8 mouse cellular contexts compared by ENCODE assay signal in genomic region chr8:70773833-70774232, GRCm38 (mm10). TPM values are rescaled to one million over a fixed set of nuclear protein-coding genes. Genes with fewer than 3 reads are reported as not detected.
DNase-seq lines count a peak whose midpoint lies in the region; ATAC-seq and TF ChIP-seq lines count a peak whose summit lies in the region.

No protein-coding gene starts in this region.

- H3K27ac ChIP-seq in liver, embryonic 12.5 days = no peak overlapping the region; the same call in 1 of the 2 replicates
- H3K27ac ChIP-seq in embryonic facial prominence, embryonic 10.5 days (replicated peaks) = no peak overlapping the region
- no peak overlapping the region for H3K27ac ChIP-seq in kidney, adult 2 months (ENCODE audit: insufficient read depth, low read depth, low read length)
- H3K27ac ChIP-seq in lung, embryonic 14.5 days (ENCODE audit: low read depth) = peak overlapping the region; percentile 72
- H3K27ac ChIP-seq in small intestine, adult 2 months (ENCODE audit: insufficient read depth, low read depth, low read length) = peak overlapping the region; percentile 78

- H3K9ac ChIP-seq in liver, embryonic 12.5 days = no peak overlapping the region
- peak overlapping the region; percentile 42 for H3K9ac ChIP-seq in lung, embryonic 14.5 days

- TF ChIP-seq POLR2A in kidney, adult 2 months (IDR thresholded peaks at IDR 0.05; ENCODE audit: low read depth, low read length) = no peak
- TF ChIP-seq POLR2A in small intestine, adult 2 months (IDR thresholded peaks at IDR 0.05; ENCODE audit: low read depth, low read length) = no peak

- H3K4me2 ChIP-seq in liver, embryonic 12.5 days = no peak overlapping the region
- peak overlapping the region; percentile 37 for H3K4me2 ChIP-seq in lung, embryonic 14.5 days

- peaks cover 66% of the 10 kb centered on the region for H3K36me3 ChIP-seq in liver, embryonic 12.5 days
- H3K36me3 ChIP-seq in embryonic facial prominence, embryonic 10.5 days (replicated peaks) = peaks cover 75% of the 10 kb centered on the region
- peaks cover 1% of the 10 kb centered on the region; the same call in 1 of the 2 replicates for H3K36me3 ChIP-seq in kidney, adult 2 months (ENCODE audit: control insufficient read depth, insufficient read depth, low read length)
- peaks cover 67% of the 10 kb centered on the region for H3K36me3 ChIP-seq in lung, embryonic 14.5 days (ENCODE audit: insufficient read depth)
- H3K36me3 ChIP-seq in small intestine, adult 2 months (ENCODE audit: control insufficient read depth, insufficient read depth, low read length) = peaks cover 21% of the 10 kb centered on the region

- no peak for TF ChIP-seq CTCF in kidney, adult 2 months (conservative IDR thresholded peaks at IDR 0.05; ENCODE audit: insufficient read depth, insufficient read length, low read depth, low read length)
- no peak for TF ChIP-seq CTCF in lung, embryonic 14.5 days (IDR thresholded peaks at IDR 0.05; ENCODE audit: low read depth)
- no peak for TF ChIP-seq CTCF in small intestine, adult 2 months (IDR thresholded peaks at IDR 0.05; ENCODE audit: extremely low read depth, insufficient read length, insufficient replicate concordance, low read depth, low read length)

- H3K4me1 ChIP-seq in liver, embryonic 12.5 days = peaks cover 70% of the 10 kb centered on the region
- H3K4me1 ChIP-seq in embryonic facial prominence, embryonic 10.5 days = peaks cover 51% of the 10 kb centered on the region
- peaks cover 20% of the 10 kb centered on the region; the same call in 1 of the 2 replicates for H3K4me1 ChIP-seq in kidney, adult 2 months (ENCODE audit: control insufficient read depth, insufficient read depth, low read length)
- peaks cover 17% of the 10 kb centered on the region for H3K4me1 ChIP-seq in lung, embryonic 14.5 days (ENCODE audit: insufficient read depth)
- H3K4me1 ChIP-seq in small intestine, adult 2 months (ENCODE audit: control insufficient read depth, insufficient read depth, insufficient read length, low read length) = peaks cover 38% of the 10 kb centered on the region

- no peaks in the 10 kb centered on the region for H3K27me3 ChIP-seq in liver, embryonic 12.5 days (replicated peaks)
- H3K27me3 ChIP-seq in embryonic facial prominence, embryonic 10.5 days (replicated peaks; ENCODE audit: low read depth, poor library complexity, severe bottlenecking) = no peaks in the 10 kb centered on the region
- H3K27me3 ChIP-seq in kidney, adult 2 months (replicated peaks; ENCODE audit: control insufficient read depth, insufficient read depth, low read length) = no peaks in the 10 kb centered on the region
- H3K27me3 ChIP-seq in lung, embryonic 14.5 days (ENCODE audit: insufficient read depth, low read length) = no peaks in the 10 kb centered on the region
- H3K27me3 ChIP-seq in small intestine, adult 2 months (ENCODE audit: control insufficient read depth, insufficient read depth, low read length) = no peaks in the 10 kb centered on the region

- ATAC-seq in liver, embryonic 12.5 days = no peak
- peak; percentile 20 for ATAC-seq in lung, embryonic 14.5 days (ENCODE audit: insufficient read depth)

- 82% methylated on average over 9 of the region's 9 CpGs for WGBS in liver, embryonic 12.5 days (ENCODE audit: insufficient replicate concordance)
- WGBS in embryonic facial prominence, embryonic 10.5 days = 85% methylated on average over 9 of the region's 9 CpGs
- 29% methylated on average over 9 of the region's 9 CpGs for WGBS in kidney, adult 2 months
- WGBS in lung, embryonic 14.5 days = 42% methylated on average over 9 of the region's 9 CpGs
- 7% methylated on average over 9 of the region's 9 CpGs for WGBS in small intestine, adult 2 months

- H3K9me3 ChIP-seq in liver, embryonic 12.5 days (replicated peaks) = no peaks in the 10 kb centered on the region
- no peaks in the 10 kb centered on the region for H3K9me3 ChIP-seq in embryonic facial prominence, embryonic 10.5 days
- no peaks in the 10 kb centered on the region for H3K9me3 ChIP-seq in lung, embryonic 14.5 days (ENCODE audit: low read depth, low read length)

- DNase-seq in liver = peak; percentile 47
- no peak for DNase-seq in embryonic facial prominence, embryonic 10.5 days (ENCODE audit: low spot score)
- peak; percentile 91 for DNase-seq in heart, adult 9 months (ENCODE audit: low spot score in 2 of 2)
- DNase-seq in kidney, adult 2 months = peak; percentile 92
- peak; percentile 88 for DNase-seq in lung, embryonic 14.5 days
- DNase-seq in spleen, postnatal 10 days (ENCODE audit: low spot score in 2 of 2) = no peak

- H3K4me3 ChIP-seq in liver, embryonic 12.5 days = no peak overlapping the region
- peak overlapping the region; percentile 25; the same call in 1 of the 2 replicates for H3K4me3 ChIP-seq in embryonic facial prominence, embryonic 10.5 days
- no peak overlapping the region for H3K4me3 ChIP-seq in kidney, adult 2 months (ENCODE audit: insufficient read depth, low read depth, low read length)
- H3K4me3 ChIP-seq in lung, embryonic 14.5 days (ENCODE audit: low read depth, low read length) = no peak overlapping the region
- peak overlapping the region; percentile 40 for H3K4me3 ChIP-seq in small intestine, adult 2 months (ENCODE audit: low read depth, low read length)

RNA-seq across cellular contexts. Expression of gene Pik3r2, which starts 2.7 kb away (rescaled TPM):
- 23.3 and 27.3 TPM in 2 replicates for polyA plus RNA-seq in liver, embryonic 12.5 days (2016; fragmentation: Nextera tagmentation; extraction: Ambion mirVana)
- 79.2 and 79.8 TPM in 2 replicates for polyA plus RNA-seq in embryonic facial prominence, embryonic 10.5 days (2016; fragmentation: Nextera tagmentation; extraction: Ambion mirVana)
- 60.5 and 94.7 TPM in 2 replicates for polyA plus RNA-seq in kidney, adult 2 months (2012; rRNA removed)
- polyA plus RNA-seq in lung, embryonic 14.5 days (2014; fragmentation: Nextera tagmentation; extraction: Ambion mirVana) = 46.5 and 52.4 TPM in 2 replicates
- polyA plus RNA-seq in small intestine, adult 2 months (2012; rRNA removed) = 129 and 414 TPM in 2 replicates

RNA-seq across cellular contexts. Expression of gene Mpv17l2, which starts 13.1 kb away (rescaled TPM):
- polyA plus RNA-seq in liver, embryonic 12.5 days (2016; fragmentation: Nextera tagmentation; extraction: Ambion mirVana) = 52.2 and 52.7 TPM in 2 replicates
- 28.2 and 34.5 TPM in 2 replicates for polyA plus RNA-seq in embryonic facial prominence, embryonic 10.5 days (2016; fragmentation: Nextera tagmentation; extraction: Ambion mirVana)
- 73.4 and 96.3 TPM in 2 replicates for polyA plus RNA-seq in kidney, adult 2 months (2012; rRNA removed)
- 27.9 and 29.4 TPM in 2 replicates for polyA plus RNA-seq in lung, embryonic 14.5 days (2014; fragmentation: Nextera tagmentation; extraction: Ambion mirVana)
- polyA plus RNA-seq in small intestine, adult 2 months (2012; rRNA removed) = 190 and 222 TPM in 2 replicates

RNA-seq across cellular contexts. Expression of gene Rab3a, which starts 19.4 kb away (rescaled TPM):
- polyA plus RNA-seq in liver, embryonic 12.5 days (2016; fragmentation: Nextera tagmentation; extraction: Ambion mirVana) = 3.3 and 3.9 TPM in 2 replicates
- polyA plus RNA-seq in embryonic facial prominence, embryonic 10.5 days (2016; fragmentation: Nextera tagmentation; extraction: Ambion mirVana) = 13.6 and 16.2 TPM in 2 replicates
- polyA plus RNA-seq in kidney, adult 2 months (2012; rRNA removed) = 29.7 and 31.1 TPM in 2 replicates
- polyA plus RNA-seq in lung, embryonic 14.5 days (2014; fragmentation: Nextera tagmentation; extraction: Ambion mirVana) = 10.5 and 12.0 TPM in 2 replicates
- polyA plus RNA-seq in small intestine, adult 2 months (2012; rRNA removed) = 14.9 and 26.3 TPM in 2 replicates

RNA-seq across cellular contexts. Expression of gene Mast3, which starts 31.0 kb away (rescaled TPM):
- polyA plus RNA-seq in liver, embryonic 12.5 days (2016; fragmentation: Nextera tagmentation; extraction: Ambion mirVana) = 9.8 and 10.4 TPM in 2 replicates
- polyA plus RNA-seq in embryonic facial prominence, embryonic 10.5 days (2016; fragmentation: Nextera tagmentation; extraction: Ambion mirVana) = 12.4 and 13.9 TPM in 2 replicates
- polyA plus RNA-seq in kidney, adult 2 months (2012; rRNA removed) = 25.3 and 27.4 TPM in 2 replicates
- polyA plus RNA-seq in lung, embryonic 14.5 days (2014; fragmentation: Nextera tagmentation; extraction: Ambion mirVana) = 16.1 and 18.0 TPM in 2 replicates
- 63.9 and 71.9 TPM in 2 replicates for polyA plus RNA-seq in small intestine, adult 2 months (2012; rRNA removed)

RNA-seq across cellular contexts. Expression of gene Il12rb1, which starts 34.4 kb away (rescaled TPM):
- polyA plus RNA-seq in liver, embryonic 12.5 days (2016; fragmentation: Nextera tagmentation; extraction: Ambion mirVana) = 0.18 and 0.22 TPM in 2 replicates
- not detected in 2 replicates for polyA plus RNA-seq in embryonic facial prominence, embryonic 10.5 days (2016; fragmentation: Nextera tagmentation; extraction: Ambion mirVana)
- 0.42 and 0.48 TPM in 2 replicates for polyA plus RNA-seq in kidney, adult 2 months (2012; rRNA removed)
- polyA plus RNA-seq in lung, embryonic 14.5 days (2014; fragmentation: Nextera tagmentation; extraction: Ambion mirVana) = 0.17 TPM in 1 of 2 replicates, not detected in the other
- polyA plus RNA-seq in small intestine, adult 2 months (2012; rRNA removed) = 2.5 and 5.4 TPM in 2 replicates

Comparison
In these comparisons a context has a peak if more than half of its experiments do, and no peak if none do; other contexts are left out.
1. DNase-seq: peak in liver (single experiment), heart, adult 9 months (2 of 2), kidney, adult 2 months (single experiment) and lung, embryonic 14.5 days (single experiment); none in embryonic facial prominence, embryonic 10.5 days (single experiment) and spleen, postnatal 10 days (0 of 2).
2. H3K27ac ChIP-seq: peak in lung, embryonic 14.5 days (single experiment) and small intestine, adult 2 months (single experiment); none in liver, embryonic 12.5 days (single experiment), embryonic facial prominence, embryonic 10.5 days (single experiment) and kidney, adult 2 months (single experiment).
3. H3K4me3 ChIP-seq: peak in embryonic facial prominence, embryonic 10.5 days (single experiment) and small intestine, adult 2 months (single experiment); none in liver, embryonic 12.5 days (single experiment), kidney, adult 2 months (single experiment) and lung, embryonic 14.5 days (single experiment).